Mouse (Mus musculus) stomach, embryonic 15.5 days (tissue): Measurements from ENCODE around the gene 1190007I07Rik. TPM values are rescaled to one million over a fixed set of nuclear protein-coding genes. Genes with fewer than 3 reads are reported as not detected.
A peak's percentile ranks its signal among the peaks of the same experiment; 100 is the strongest.
"Not testable (repeated sequence)": the region's sequence is repeated elsewhere in the genome, so short reads cannot be mapped to it uniquely, and the experiment has no call there.

ENCODE experiments used
- ATAC-seq: fragments of 200-750 bp; cut with Nextera tagmentation; 2 replicates; pipeline ENCODE4 v1.8.0; 2017; ENCODE audit warnings: low read depth, moderate number of reproducible peaks, moderate TSS enrichment; ENCODE audit not compliant: insufficient read depth, low FRiP score
- H3K27ac ChIP-seq: fragments of 300-500 bp; sonication (generic); 2 replicates; pipeline ENCODE4 v1.5.1; 2015; ENCODE audit warnings: mild to moderate bottlenecking, inconsistent platforms
- H3K27me3 ChIP-seq: fragments of 300-500 bp; sonication (generic); replicated peaks from 2 replicates; pipeline ENCODE4 v1.6.1; 2015; ENCODE audit warnings: inconsistent platforms
- H3K36me3 ChIP-seq: fragments of 300-500 bp; sonication (generic); 2 replicates; pipeline ENCODE4 v1.6.1; 2015; ENCODE audit warnings: inconsistent platforms
- H3K4me1 ChIP-seq: fragments of 300-500 bp; sonication (generic); 2 replicates; pipeline ENCODE4 v1.6.1; 2015; ENCODE audit warnings: inconsistent platforms
- H3K4me2 ChIP-seq: fragments of 300-500 bp; sonication (generic); 2 replicates; pipeline ENCODE4 v1.6.1; 2015; ENCODE audit warnings: mild to moderate bottlenecking, inconsistent platforms
- H3K4me3 ChIP-seq: fragments of 300-500 bp; sonication (generic); replicated peaks from 2 replicates; pipeline ENCODE4 v1.5.1; 2015; ENCODE audit warnings: inconsistent platforms
- H3K9ac ChIP-seq: fragments of 300-500 bp; sonication (generic); 2 replicates; pipeline ENCODE4 v1.6.1; 2015; ENCODE audit warnings: inconsistent platforms
- H3K9me3 ChIP-seq: fragments of 300-500 bp; sonication (generic); 2 replicates; pipeline ENCODE4 v1.6.1; 2016; ENCODE audit warnings: inconsistent platforms
- WGBS: fragments of 180-500 bp; shearing (Covaris S2); methylation state at CpG from one replicate; pipeline ENCODE4 v1.1.7; 2015; 5-methylcytosine and 5-hydroxymethylcytosine counted together
- polyA plus RNA-seq: library from polyadenylated mRNA; unstranded; fragments of >200 nt; fragmentation: Nextera tagmentation; extraction: Ambion mirVana; gene quantifications from 2 replicates; pipeline ENCODE4 v1.2.1, GENCODE M21; 2015

1190007I07Rik gene
- polyA plus RNA-seq, 1 experiment from 2014 or later: 49.8 TPM

GRCm38 (mm10) chr10:82622235-82622634, 793 bp downstream of the 1190007I07Rik start:
- no peaks in the 10 kb centered on the region for H3K4me1 ChIP-seq
- no peak for ATAC-seq
- 18% methylated on average over 9 of the region's 9 CpGs for WGBS
- H3K4me3 ChIP-seq: peak overlapping the region; percentile 84
- no peaks in the 10 kb centered on the region for H3K9me3 ChIP-seq
- no peaks in the 10 kb centered on the region for H3K36me3 ChIP-seq
- H3K9ac ChIP-seq: peak overlapping the region; percentile 61; the same call in 1 of the 2 replicates
- peak overlapping the region; percentile 53 for H3K4me2 ChIP-seq
- no peaks in the 10 kb centered on the region for H3K27me3 ChIP-seq
- no peak overlapping the region for H3K27ac ChIP-seq

GRCm38 (mm10) chr10:82594421-82594820, 28.6 kb downstream of the 1190007I07Rik start:
- H3K9ac ChIP-seq, H3K4me3 ChIP-seq, H3K4me1 ChIP-seq, H3K36me3 ChIP-seq, H3K27me3 ChIP-seq, H3K4me2 ChIP-seq, H3K9me3 ChIP-seq, H3K27ac ChIP-seq, ATAC-seq: not testable (repeated sequence)
- 73% methylated on average over 4 of the region's 4 CpGs for WGBS

GRCm38 (mm10) chr10:82589673-82590072, 33.4 kb downstream of the 1190007I07Rik start:
- H3K4me2 ChIP-seq, ATAC-seq, H3K27me3 ChIP-seq, H3K36me3 ChIP-seq, H3K9ac ChIP-seq, H3K27ac ChIP-seq, H3K9me3 ChIP-seq, H3K4me3 ChIP-seq, H3K4me1 ChIP-seq: not testable (repeated sequence)
- WGBS: 79% methylated on average over 9 of the region's 9 CpGs

- WGBS: 96% methylated on average over 11 of the region's 11 CpGs
- not testable (repeated sequence) for H3K4me1 ChIP-seq, ATAC-seq, H3K4me3 ChIP-seq, H3K36me3 ChIP-seq, H3K27me3 ChIP-seq, H3K4me2 ChIP-seq, H3K27ac ChIP-seq, H3K9ac ChIP-seq, H3K9me3 ChIP-seq
Observed at GRCm38 (mm10) chr10:82571091-82571490, 51.9 kb downstream of the 1190007I07Rik start.

Other genes starting within 250 kb of the 1190007I07Rik start
- not detected in 2 replicates for gene Gm1553, start 130.6 kb downstream of the 1190007I07Rik start, polyA plus RNA-seq
- 109 and 115 TPM in 2 replicates for gene Tdg, start 6.6 kb upstream of the 1190007I07Rik start, polyA plus RNA-seq
- gene Glt8d2, start 67.4 kb upstream of the 1190007I07Rik start, polyA plus RNA-seq: 5.8 and 7.0 TPM in 2 replicates
- gene Hcfc2, start 72.9 kb upstream of the 1190007I07Rik start, polyA plus RNA-seq: 35.0 and 39.5 TPM in 2 replicates
- gene Nfyb, start 140.9 kb upstream of the 1190007I07Rik start, polyA plus RNA-seq: 46.0 and 47.7 TPM in 2 replicates
- 82.5 and 102 TPM in 2 replicates for gene Txnrd1, start 210.7 kb upstream of the 1190007I07Rik start, polyA plus RNA-seq
- gene Eid3, start 243.4 kb upstream of the 1190007I07Rik start, polyA plus RNA-seq: 0.23 and 0.65 TPM in 2 replicates